ENCODE assay signal across 1 mouse cellular context in the genomic region with DNA sequence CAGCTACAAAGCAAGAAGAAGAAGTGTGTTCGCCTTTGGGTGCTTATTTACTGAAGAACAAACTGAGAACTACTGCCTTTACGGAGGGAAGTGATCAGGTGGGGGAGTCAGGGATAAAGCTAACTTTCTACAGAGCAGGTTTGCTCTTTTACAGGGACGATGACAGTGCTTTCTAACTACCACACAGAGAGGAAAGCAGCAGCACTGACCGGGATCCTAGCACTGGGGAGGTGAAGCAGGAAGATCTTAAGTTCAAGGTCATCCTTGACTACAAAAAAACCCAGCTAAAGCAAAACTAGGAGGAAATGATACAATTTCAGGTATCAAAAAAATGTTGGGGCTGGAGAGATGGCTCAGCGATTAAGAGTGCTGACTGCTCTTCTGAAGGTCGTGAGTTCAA.
TF ChIP-seq lines count a peak whose summit lies in the region.

No protein-coding gene starts in this region.

TF ChIP-seq in CH12.LX, 34 proteins besides CTCF, POLR2A, EP300 and RAD21:
- no peak for TF ChIP-seq MEF2A (IDR thresholded peaks at IDR 0.05; ENCODE audit: borderline replicate concordance, low read depth, low read length)
- TF ChIP-seq CHD1 (IDR thresholded peaks at IDR 0.05; ENCODE audit: low read depth, low read length), result no peak
- TF ChIP-seq HCFC1 (IDR thresholded peaks at IDR 0.05; ENCODE audit: low read depth, low read length), result no peak
- TF ChIP-seq ZKSCAN1 (IDR thresholded peaks at IDR 0.05; ENCODE audit: borderline replicate concordance, low read depth, low read length), result no peak
